Mouse (Mus musculus) CD4-positive, CD25-positive, alpha-beta regulatory T cell, adult 4 months (primary cell): ENCODE measurements around the gene Zc3h13. TPM values are rescaled to one million over a fixed set of nuclear protein-coding genes. Genes with fewer than 3 reads are reported as not detected.
A peak's percentile ranks its signal among the peaks of the same experiment; 100 is the strongest.

ENCODE experiments used
- ATAC-seq: one replicate; pipeline ENCODE4 v1.8.0; 2017
- polyA plus RNA-seq, 2 experiments: library from polyadenylated mRNA; unstranded; fragments of 100-300 nt; shearing (Covaris generic); gene quantifications; one replicate each; pipeline ENCODE4 v1.2.1; 2017

Zc3h13 gene
- polyA plus RNA-seq, result 10 to 100 TPM; 21.7 to 23.9 TPM

- ATAC-seq, result peak; percentile 97
Measured at GRCm38 (mm10) chr14:75284193-75284915, at the start of gene Zc3h13. TSS of gene Zc3h13 (plus strand) at chr14:75284373.

- ATAC-seq, result no peak
Measured at GRCm38 (mm10) chr14:75235552-75235951, 48.6 kb upstream of the Zc3h13 start.

GRCm38 (mm10) chr14:75235955-75236635, 48.1 kb upstream of the Zc3h13 start:
- no peak for ATAC-seq

- ATAC-seq, result no peak
Measured at GRCm38 (mm10) chr14:75236636-75237003, 47.6 kb upstream of the Zc3h13 start.

- no peak for ATAC-seq
Measured at GRCm38 (mm10) chr14:75237096-75237495, 47.1 kb upstream of the Zc3h13 start.

GRCm38 (mm10) chr14:75238054-75238692, 46.0 kb upstream of the Zc3h13 start:
- ATAC-seq, result no peak

- no peak for ATAC-seq
Measured at GRCm38 (mm10) chr14:75242087-75242486, 42.1 kb upstream of the Zc3h13 start, which contains the start of gene Cpb2. TSS of gene Cpb2 (plus strand) at chr14:75242287.

GRCm38 (mm10) chr14:75246024-75247000, 37.9 kb upstream of the Zc3h13 start:
- no peak for ATAC-seq

- no peak for ATAC-seq
Measured at GRCm38 (mm10) chr14:75250432-75250831, 33.7 kb upstream of the Zc3h13 start.

- ATAC-seq, result no peak
Measured at GRCm38 (mm10) chr14:75256521-75256920, 27.7 kb upstream of the Zc3h13 start.

GRCm38 (mm10) chr14:75269531-75269930, 14.6 kb upstream of the Zc3h13 start:
- ATAC-seq, result no peak

GRCm38 (mm10) chr14:75279716-75280115, 4.5 kb upstream of the Zc3h13 start:
- ATAC-seq, result no peak

GRCm38 (mm10) chr14:75280406-75280805, 3.8 kb upstream of the Zc3h13 start:
- no peak for ATAC-seq

GRCm38 (mm10) chr14:75283609-75284192, 472 bp upstream of the Zc3h13 start:
- no peak for ATAC-seq

GRCm38 (mm10) chr14:75301081-75301480, 16.9 kb downstream of the Zc3h13 start:
- peak; percentile 60 for ATAC-seq

GRCm38 (mm10) chr14:75303807-75304206, 19.6 kb downstream of the Zc3h13 start:
- no peak for ATAC-seq

GRCm38 (mm10) chr14:75307855-75308254, 23.7 kb downstream of the Zc3h13 start:
- no peak for ATAC-seq

GRCm38 (mm10) chr14:75309336-75309992, 25.3 kb downstream of the Zc3h13 start:
- no peak for ATAC-seq

GRCm38 (mm10) chr14:75314484-75314883, 30.3 kb downstream of the Zc3h13 start:
- ATAC-seq, result no peak

GRCm38 (mm10) chr14:75318736-75319135, 34.6 kb downstream of the Zc3h13 start:
- ATAC-seq, result peak; percentile 62

GRCm38 (mm10) chr14:75320269-75320668, 36.1 kb downstream of the Zc3h13 start:
- no peak for ATAC-seq
